Mouse (Mus musculus) embryo, embryonic 10 days (tissue): ENCODE measurements around the gene Pdxk.

Experiments used
- DNase-seq: peaks from one replicate; pipeline ENCODE4 v3.0.0-alpha.2; 2015; ENCODE audit warnings: low spot score

Pdxk gene

GRCm38 (mm10) chr10:78458348-78459111 is 6.2 kb downstream of the Pdxk start:
- no peak for DNase-seq

- no peak for DNase-seq
These were observed 7.1 kb downstream of the Pdxk start for GRCm38 (mm10) chr10:78457495-78458347.

GRCm38 (mm10) chr10:78456696-78457095 is 8.1 kb downstream of the Pdxk start:
- no peak for DNase-seq

GRCm38 (mm10) chr10:78452641-78453040 is 12.1 kb downstream of the Pdxk start:
- DNase-seq: no peak

- DNase-seq: no peak
These were observed 14.0 kb downstream of the Pdxk start for GRCm38 (mm10) chr10:78450761-78451160.

- no peak for DNase-seq
These were observed 17.4 kb downstream of the Pdxk start for GRCm38 (mm10) chr10:78447396-78447795.

- no peak for DNase-seq
These were observed 18.6 kb downstream of the Pdxk start for GRCm38 (mm10) chr10:78446195-78446594.

- DNase-seq: no peak
These were observed 22.5 kb downstream of the Pdxk start for GRCm38 (mm10) chr10:78442292-78442691.

- DNase-seq: no peak
These were observed 23.2 kb downstream of the Pdxk start for GRCm38 (mm10) chr10:78441606-78442005.

- peak; percentile 44 for DNase-seq
These were observed 24.0 kb downstream of the Pdxk start for GRCm38 (mm10) chr10:78440812-78441211.

GRCm38 (mm10) chr10:78439990-78440389 is 24.8 kb downstream of the Pdxk start:
- no peak for DNase-seq

GRCm38 (mm10) chr10:78439550-78439949 is 25.2 kb downstream of the Pdxk start:
- peak; percentile 45 for DNase-seq

- DNase-seq: peak; percentile 58
These were observed 26.7 kb downstream of the Pdxk start for GRCm38 (mm10) chr10:78438094-78438493.

- DNase-seq: no peak
These were observed 31.9 kb downstream of the Pdxk start for GRCm38 (mm10) chr10:78432853-78433252.

- DNase-seq: no peak
These were observed 35.0 kb downstream of the Pdxk start for GRCm38 (mm10) chr10:78429776-78430175.

- DNase-seq: no peak
These were observed 35.6 kb downstream of the Pdxk start for GRCm38 (mm10) chr10:78429180-78429579.

GRCm38 (mm10) chr10:78428070-78428469 is 36.7 kb downstream of the Pdxk start:
- no peak for DNase-seq

- DNase-seq: peak; percentile 22
These were observed 38.5 kb downstream of the Pdxk start for GRCm38 (mm10) chr10:78426117-78426735.

- peak; percentile 83 for DNase-seq
These were observed 39.4 kb downstream of the Pdxk start, which contains the start of gene Cstb for GRCm38 (mm10) chr10:78425181-78426041. Gene Cstb (plus strand): TSS chr10:78425669.

GRCm38 (mm10) chr10:78422614-78423013 is 42.2 kb downstream of the Pdxk start:
- DNase-seq: no peak

- no peak for DNase-seq
These were observed 43.8 kb downstream of the Pdxk start for GRCm38 (mm10) chr10:78420929-78421328.

GRCm38 (mm10) chr10:78418791-78419190 is 46.0 kb downstream of the Pdxk start:
- DNase-seq: no peak
